Mouse (Mus musculus) WW6 (cell line): ENCODE measurements around the gene Chd5.

Source experiments
- DNase-seq: peaks from one replicate; pipeline ENCODE4 v3.0.0-alpha.2; 2013; ENCODE audit warnings: low read depth, low spot score

Gene Chd5

DNA sequence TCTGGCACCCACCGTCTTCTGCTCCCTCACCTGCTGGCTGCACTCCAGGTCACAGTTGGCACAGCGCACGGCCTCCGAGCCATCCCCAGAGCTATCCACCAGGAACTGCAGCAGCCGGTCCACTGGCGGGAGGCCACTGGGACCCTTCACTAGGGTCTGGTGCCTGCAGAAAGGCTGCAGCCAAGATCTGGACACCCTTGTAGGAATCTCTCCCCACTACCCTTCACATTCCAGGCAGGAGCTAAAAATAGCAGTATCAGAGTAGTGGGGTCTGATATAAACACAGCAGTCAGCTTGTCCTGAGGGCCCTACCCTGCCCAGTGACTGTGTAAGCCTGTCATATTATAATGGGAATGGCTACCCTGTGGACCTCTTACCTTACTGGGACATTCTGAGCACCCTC, 20.8 kb upstream of the Chd5 start:
- no peak for DNase-seq

DNA sequence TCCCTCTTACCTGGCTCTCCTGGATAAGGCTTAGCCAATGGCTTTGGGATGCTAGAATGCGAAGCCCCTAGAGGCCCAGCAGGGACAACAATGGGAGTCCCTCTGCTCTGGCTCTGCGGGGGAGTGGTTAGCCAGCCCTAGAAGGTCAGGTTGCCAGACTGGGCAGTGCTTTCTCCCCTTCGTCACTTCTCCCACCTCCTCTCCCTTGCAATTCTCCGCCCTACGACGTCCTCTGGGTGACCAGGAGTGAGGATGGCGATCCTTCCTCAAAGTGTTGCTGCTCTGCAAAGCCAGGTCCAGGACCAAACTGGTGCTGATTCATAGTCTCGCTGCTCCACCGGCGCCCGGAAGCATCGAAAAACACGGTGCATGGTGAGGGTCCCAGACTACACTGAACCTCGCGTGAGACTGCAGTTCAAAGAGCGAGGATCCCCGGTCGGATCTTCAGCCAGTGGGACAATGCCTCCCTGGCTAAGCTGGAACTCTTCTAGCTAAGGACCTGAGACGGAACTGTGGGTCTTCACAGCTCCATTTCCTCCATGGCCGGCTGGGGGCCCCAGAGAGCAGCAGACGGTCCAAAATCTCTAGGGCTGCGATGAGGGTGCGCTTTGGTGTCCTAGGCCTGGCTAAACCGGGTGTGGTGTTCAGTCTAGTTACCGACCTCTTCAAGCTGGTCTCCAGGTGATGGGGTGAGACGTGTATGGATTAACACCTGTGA, 19.8 kb upstream of the Chd5 start, which contains the start of gene Rnf207:
Gene Rnf207, minus strand, starts transcription at position 477 of the 718 bp plus-strand sequence.
- no peak for DNase-seq

DNA sequence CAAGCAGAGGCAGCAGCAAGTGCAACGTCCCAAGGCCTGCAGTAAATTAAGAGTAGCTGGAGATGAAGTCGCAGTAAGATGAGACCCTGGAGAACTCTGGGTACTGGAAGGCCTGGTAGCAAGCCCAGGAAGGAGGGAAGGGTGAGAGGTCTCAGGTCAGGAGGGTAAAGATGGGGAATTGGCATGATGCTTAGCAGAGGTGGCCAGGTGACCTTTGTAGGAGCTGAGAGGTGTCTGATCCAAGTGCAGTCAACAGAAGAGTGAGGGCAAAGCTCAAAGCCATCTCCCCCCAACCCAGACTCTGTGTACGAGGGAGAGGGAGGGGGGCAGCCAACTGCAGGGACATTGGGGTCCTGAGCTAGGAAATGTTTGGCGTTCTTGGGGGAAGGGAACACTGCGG, 17.0 kb upstream of the Chd5 start:
- no peak for DNase-seq

DNA sequence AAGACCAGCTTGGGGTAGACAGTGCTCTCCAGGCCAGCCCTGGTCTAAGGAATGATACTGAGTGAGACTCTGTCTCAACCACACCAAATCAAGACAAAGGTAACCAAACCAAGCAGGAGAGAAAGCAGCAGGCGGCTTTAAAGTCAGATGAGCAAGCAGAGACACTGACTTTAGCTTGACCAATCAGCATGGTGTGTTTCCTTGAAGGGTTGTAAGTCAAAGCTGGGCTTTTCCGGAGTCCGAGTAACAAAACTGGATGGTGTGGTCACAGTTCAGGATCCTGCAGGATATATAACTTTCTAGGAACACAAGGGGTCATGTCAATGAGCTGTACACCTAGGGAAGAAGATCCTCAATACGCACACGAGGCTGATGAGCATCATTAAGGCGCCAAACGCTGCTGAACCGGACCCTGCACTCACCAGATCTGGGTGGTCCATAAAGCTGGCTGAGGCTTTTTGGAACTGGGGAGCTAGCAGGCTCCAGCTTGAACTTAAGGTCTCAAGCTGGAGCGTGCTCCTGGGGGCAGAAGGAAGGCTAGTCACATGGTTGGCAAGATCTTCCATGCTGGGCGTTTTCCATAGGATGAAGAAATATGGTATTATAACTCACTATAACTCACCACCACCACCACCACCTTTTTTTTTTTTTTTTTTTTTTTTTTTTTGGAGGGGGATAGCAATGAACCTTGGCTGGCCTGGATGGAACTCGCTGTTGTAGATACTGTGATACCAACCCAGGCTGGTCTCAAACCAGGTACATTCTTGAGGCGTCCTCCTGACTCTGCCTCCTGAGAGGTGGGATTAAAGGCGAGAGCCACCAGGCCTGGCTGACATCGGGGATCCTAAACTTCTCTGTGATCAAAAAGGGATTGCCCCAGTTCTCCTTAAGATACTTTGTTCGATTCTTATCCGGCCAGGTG, 13.5 kb upstream of the Chd5 start:
- DNase-seq: no peak

DNA sequence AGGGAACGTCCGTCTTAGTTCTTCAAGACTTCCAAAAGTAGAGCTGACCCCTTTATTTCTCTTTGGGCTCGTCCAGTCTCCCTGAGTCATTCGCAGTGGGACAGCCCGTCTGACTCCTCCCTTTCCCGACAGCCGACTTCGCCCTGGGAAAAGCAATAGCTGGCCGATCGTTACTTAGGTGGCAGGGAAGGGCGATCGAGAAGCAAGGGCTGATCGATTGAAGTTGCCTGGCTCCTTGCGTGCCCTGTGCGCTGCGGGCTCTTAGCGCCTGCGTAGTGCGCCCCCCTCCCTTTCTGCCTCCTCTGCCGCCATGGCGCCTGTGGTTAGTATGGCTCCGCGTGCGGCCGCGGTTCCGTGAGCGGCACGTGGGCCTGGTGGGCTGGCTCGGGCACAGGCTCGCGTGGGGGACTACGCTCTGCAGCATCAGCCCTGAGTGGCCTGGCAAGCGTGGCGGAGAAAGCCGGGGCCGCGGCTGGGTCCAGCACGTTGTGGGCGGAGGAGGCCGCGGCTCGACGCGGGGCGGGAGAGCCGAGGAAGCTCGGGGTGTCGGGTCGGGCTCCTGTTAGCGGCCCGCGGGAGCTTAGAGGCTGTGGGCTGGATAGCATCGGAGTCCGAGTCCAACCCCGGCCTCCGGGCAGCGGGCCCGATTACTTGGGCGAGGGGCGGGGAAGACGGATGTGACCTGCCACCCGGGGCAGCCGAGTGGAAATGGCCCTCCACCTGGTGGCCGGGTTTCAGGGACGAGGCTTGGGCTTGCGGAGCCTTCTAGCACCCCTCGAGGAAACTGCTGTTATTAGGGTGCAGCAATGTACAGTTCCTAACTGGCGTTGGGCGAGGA, 12.7 kb upstream of the Chd5 start, which contains the start of gene Rpl22:
Gene Rpl22, plus strand, starts transcription at position 169 of the 838 bp plus-strand sequence.
- peak; percentile 90 for DNase-seq

DNA sequence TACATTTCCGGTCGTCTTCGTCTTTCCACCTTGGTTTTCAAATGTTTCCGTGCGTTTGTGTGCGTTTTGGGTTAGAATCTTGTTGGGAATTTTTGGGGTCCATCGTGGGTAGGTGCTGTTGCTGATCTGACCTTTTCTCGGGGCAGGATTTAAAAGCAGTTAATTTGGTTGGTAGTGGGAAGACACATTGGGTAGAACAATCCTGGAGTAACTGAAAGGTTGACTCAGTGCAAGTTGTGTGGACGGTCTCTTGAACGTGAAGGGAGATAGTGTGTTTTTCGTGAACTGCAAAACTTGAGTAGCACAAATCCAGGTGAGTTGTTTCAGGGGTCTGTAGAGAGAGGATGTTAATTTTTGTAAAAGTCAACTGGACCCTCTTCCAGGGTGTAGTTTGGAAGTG, 11.9 kb upstream of the Chd5 start:
- DNase-seq: no peak

DNA sequence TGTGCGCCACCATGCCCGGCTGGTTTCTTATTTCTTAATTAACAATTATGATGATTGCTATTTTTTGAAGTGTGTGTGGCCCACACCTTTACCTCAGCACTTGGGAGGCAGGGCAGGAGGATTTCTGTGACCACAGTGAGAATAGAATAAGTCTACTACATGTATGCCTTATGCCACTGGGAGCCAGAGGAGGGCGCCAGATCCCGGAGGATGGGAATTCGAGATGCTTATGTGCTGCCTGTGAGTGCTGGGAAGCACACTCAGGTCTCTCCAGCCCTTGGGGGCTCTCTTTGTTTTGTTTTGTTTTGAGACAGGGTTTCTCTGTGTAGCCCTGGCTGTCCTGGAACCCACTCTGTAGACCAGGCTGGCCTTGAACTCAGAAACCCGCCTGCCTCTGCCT, 9.8 kb upstream of the Chd5 start:
- no peak for DNase-seq

DNA sequence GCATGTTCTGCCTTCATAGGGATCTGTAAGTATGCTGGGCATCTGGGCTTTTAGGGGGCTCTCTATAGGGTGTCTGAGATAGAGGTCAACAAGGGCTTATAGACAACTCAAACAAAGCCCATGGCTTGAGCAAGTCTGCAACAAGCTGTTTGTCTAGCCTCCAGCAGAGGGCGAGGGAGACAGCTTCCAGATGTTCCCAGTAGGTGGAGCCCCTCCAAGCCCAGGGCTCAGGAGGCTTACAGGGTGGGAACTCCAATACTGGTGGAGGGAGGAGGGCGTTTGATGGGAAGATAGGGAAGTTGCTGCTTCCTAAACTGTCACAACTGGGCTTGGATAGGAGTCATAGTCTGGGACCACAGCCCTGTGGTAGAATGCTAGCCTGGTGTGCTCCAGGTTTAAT, 5.5 kb upstream of the Chd5 start:
- no peak for DNase-seq

DNA sequence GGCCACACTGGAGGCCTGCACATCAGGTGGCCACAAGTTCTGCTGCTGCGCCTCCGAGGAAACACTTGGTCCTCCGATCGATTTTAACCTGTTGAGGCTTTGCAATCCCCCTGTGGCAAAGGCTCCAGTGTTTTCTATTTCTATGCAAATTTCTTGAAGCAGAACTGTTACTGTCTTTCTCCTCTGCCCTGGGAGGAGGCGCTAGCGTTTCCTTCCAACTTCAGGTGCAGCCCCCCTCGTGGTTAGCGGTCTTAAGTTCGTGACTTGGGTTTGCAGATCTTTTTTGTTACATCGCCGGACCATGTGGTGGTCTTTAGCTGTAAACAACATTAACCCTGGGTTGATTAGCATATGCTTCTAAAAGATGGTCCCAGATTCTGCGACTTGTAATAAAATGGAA, 4.9 kb upstream of the Chd5 start:
- no peak for DNase-seq

DNA sequence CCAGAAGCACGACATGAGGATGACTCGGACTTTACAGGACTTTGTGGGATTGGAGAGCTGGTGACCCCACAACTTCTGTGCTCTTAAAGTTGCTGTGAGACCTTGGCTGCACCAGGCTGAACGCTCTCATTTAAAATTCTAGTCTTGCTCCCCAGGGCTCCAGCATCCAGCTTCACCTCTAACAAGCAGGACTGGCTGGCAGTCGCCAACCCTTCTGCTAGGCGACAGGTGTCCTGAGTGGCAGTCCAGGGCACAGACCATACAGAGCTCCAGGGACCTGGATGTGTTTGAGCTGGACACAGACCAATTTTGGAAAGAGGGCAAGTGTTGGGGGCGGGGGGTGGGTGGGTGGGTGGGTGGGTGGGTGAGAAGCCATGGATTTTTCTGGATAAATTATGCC, 679 bp upstream of the Chd5 start:
- DNase-seq: no peak

DNA sequence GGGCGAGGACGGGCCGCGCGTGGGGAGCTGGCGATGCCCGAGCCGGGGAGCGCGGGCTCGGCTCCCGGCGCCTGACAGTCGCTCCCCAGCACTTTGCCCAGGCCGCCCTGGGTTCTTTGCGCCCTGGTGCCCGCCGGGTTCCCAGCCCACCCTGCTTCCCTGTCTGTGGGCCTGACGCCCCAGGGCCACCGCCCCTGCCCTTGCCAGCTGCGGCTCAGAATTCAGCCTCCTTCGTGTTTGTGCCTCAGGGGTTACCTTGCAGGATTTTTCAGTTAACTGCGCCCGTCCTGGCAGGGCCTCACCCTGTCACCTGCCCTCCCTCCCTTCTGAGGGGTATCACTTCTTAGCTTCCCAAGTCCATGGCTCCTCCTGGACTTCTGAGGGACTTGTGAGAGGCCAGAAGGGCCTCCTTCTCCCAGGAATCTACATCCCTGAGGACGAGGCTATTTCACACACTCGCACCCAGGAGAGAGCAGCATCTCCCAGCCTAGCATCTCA, 891 bp downstream of the Chd5 start:
- no peak for DNase-seq

DNA sequence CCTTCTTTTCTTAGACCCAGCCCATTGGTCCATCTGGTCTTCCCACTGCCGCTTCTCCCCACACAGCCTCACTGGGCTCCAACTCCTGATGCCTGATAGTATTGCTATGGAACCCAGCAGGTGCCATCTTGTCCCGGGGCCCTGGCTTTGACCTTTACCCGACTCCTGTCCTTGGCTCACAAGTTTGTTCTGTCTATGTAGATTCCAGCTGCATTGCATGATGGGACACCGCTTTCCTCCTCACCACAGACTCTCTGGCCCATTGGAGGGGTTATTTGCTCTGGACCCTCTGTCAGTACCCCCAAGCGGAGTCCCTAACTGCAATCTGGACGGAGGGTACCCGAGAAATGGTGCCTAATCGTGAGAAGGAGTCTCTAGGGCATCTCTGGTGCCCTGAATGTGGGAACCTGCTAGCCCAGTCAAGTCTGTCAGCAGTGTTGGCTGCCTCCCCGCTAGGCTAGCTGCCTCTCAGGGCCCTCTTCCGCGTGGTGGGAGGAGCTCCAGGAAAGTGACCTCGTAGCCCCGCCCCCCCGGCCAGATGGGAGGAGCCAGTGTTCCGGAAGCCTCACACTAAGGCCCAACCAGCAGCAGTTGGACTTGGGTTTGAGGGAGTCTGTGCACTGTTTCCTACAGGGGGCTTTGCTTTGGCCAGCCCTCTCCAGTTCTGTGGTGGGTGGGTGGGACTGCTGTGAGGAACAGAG, 2.3 kb downstream of the Chd5 start:
- DNase-seq: no peak

DNA sequence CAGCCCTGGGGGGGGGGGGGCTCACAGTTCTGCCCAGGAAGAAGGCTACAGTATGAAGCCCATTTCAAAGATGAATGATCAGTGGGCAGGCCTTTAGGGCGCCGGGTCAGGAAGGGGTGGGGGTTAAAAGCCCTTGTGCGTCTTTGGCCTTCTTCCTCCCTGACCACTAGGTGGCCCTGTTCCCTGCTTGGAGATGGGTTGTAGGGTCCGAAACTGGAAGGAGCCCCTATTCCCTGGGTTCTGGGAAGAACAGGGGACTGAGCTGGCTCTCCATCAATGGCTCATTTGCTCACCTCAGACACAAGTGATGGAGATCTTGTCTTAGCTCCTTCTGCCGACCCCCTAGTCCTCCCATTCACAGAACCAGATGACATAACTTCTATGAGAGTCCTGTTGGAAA, 4.8 kb downstream of the Chd5 start:
- DNase-seq: no peak

DNA sequence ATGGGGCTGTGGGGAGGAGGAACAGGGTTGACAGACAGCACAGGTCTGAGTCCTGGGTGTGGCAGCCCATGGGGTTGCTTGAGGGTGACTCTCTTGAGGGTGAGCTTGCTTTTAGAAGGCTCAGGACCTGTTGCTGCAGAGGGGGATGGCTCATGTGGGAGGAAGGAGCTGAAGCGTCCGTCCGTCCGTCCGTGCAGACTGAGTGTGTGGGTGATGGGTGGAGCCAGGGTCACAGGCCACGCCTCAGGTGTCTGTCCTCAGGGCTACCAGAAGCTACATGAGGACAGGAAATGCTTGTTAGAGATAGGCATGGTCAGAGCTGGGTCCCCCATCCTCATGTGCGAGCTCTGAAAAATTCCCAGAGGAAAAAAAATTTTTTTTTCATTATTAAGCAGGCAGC, 6.2 kb downstream of the Chd5 start:
- no peak for DNase-seq

DNA sequence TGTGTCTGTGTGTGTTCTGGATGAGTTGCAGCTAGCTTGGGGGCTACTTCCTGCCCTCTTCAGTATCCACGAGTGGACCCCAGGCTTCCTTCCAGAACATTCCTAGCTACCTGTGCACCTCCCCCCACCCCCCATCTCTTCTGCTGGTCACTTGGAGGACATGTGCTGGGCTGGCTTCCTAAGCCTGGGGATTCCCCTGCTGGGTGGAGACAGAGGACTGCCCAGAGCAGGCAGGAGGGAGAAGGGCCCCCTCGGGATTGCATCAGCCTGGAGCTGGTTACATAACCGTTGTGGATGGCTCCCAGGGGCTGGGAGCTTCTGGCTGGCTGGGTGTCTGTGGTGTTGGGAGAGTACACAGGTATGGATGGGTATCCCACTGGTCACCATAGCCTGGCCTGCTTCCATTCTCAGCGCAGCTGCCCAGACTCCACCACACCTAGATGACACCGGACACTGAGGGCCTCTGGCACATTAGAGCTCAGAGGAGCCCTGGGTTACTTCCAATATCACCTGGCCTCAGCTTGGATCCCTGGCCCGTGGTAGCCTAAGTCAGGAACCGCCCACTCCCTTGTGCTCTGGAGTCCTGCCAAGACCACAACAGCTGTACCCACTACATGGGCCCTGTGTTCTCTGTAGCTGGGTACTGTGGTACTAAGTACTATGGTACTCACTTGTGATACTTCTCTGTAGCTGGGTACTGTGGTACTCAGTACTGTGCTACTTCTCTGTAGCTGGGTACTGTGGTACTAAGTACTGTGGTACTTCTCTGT, 6.9 kb downstream of the Chd5 start:
- no peak for DNase-seq

DNA sequence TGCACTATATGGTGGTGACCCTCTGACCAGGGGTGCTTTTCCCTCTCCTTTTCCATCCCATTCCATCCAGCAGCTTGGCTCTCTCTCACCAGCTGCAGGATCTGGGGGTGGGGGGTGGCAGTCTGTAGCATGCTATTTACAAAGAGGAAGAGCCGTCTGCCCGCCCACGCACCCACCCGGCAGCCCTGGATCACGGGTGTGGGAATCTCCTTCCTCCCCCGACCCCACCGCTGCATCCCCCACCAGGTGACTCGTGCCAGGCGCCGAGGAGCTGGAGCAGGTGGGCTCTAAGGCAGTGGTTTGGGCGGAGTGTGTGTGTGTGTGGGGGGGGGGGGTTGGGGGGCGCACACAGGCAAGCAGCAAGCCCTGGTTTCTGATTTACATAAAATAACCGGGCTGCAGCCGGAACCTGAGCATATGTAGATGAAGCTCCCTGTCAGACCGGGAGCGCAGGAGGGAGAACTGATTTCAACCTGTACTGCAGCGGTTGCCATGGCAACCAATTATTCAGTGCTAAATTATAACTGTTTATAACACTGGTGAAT, 11.5 kb downstream of the Chd5 start:
- DNase-seq: no peak

DNA sequence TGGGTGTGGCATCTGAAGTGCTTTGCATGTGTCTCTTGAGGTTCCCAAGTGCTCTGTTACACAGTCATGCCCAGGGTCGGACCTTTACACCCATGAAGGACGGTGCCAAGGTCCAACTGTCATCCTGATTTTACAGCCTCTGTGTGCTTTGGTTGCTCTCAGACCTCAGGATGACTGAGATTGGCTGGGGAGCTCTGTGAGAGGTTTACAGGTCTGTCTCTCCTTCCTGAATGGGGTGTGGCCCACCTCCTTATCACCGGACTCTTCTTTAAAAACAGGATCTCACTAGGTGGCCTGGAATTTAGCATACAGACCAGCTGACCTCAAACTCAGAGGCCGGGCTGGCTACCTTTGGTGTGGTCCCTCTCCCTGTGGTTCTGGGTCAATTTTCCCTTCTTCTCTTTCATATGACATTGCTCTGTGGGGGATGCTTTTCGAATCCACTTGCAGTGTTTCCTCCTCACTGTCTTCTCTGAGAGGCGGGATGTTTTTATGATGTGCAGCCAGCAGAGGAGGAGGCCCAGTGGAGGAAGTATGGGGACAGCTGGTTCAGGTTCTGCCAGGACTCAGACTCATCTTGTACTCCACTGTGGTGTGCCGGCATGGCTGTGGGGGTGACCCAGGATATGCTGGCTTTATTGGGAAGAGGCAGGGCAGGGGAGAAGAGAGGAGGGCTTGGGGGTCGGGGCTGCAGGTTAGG, 12.4 kb downstream of the Chd5 start:
- no peak for DNase-seq

DNA sequence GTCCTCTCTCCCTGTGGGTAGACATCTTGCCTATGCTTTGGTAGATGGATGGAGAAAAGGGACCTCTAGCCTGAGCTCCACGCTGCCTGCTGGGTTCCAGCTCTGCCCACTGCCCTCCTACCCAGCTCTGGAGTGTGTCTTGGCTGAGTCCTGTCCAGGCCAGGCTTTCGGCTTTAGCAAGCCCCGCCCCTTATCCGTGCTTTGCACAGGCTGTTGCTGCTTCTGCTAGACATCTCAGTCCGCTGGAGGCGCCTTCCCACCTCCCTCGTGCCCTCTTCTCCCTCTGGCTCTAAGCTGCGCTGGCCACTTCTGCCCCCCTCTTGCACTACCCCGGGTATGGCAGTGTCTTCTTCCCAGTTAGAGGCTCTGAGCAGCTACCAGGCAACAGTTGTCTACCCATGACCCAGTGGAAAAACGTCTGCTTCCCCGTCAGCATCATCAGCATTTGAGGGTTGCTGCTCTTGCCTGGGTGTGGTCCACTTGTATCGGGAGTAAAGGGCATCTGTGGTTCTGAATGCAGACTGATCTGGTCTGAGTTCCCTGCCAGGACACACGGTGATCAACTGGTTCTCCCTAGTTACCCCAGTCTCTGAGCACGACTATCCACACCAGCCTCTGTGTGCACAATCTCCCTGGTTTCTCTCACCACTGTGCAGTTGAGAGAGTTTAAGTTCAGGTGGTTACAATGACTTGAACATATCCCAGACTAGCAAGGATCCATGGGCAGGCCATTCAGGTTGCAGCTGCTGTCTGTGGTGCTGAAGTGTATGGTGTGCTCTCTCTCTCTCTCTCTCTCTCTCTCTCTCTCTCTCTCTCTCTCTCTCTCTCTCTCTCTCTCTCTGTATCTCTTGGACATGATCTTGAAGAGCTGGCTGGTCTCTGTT, 13.2 kb downstream of the Chd5 start:
- DNase-seq: no peak
